Mouse (Mus musculus): Measurements from ENCODE around the gene Ifit3b. TPM values are rescaled to one million over a fixed set of nuclear protein-coding genes. Genes with fewer than 3 reads are reported as not detected.

The Ifit3b gene
- total RNA-seq, 2 experiments from 2014 or later: 3.5 to 3.7 TPM

Other genes with a start within 250 kb of the Ifit3b start
- under 1 TPM; 0.26 to 0.50 TPM for gene Ch25h, start 132.8 kb upstream of the Ifit3b start, total RNA-seq (2021)
- 100 to 1,000 TPM in 1 of 2 experiments, 10 to 100 TPM in 1; 87.3 to 203 TPM for gene Lipa, start 80.5 kb upstream of the Ifit3b start, total RNA-seq (2021)
- 1 to 10 TPM; 4.1 to 5.8 TPM for gene Ifit2, start 57.3 kb upstream of the Ifit3b start, total RNA-seq (2021)
- gene Ifit3, start 24.4 kb upstream of the Ifit3b start, total RNA-seq (2021): 10 to 100 TPM; 10.9 to 13.1 TPM
- under 1 TPM; 0.40 to 0.92 TPM for gene Ifit1bl1, start 6.0 kb upstream of the Ifit3b start, total RNA-seq (2021)
- gene Ifit1bl2, start 32.8 kb downstream of the Ifit3b start, total RNA-seq (2021): under 1 TPM; 0.26 to 0.43 TPM
- gene Ifit1, start 32.9 kb downstream of the Ifit3b start, total RNA-seq (2021): 1 to 10 TPM; 4.6 to 6.2 TPM
- gene Slc16a12, start 139.3 kb downstream of the Ifit3b start, total RNA-seq (2021): under 1 TPM; 0.33 to 0.36 TPM

Measured in adrenal gland, postnatal 36 days (tissue).